Mouse (Mus musculus) limb, embryonic 12.5 days (tissue): ENCODE results near the gene Srf. TPM values are rescaled to one million over a fixed set of nuclear protein-coding genes. Genes with fewer than 3 reads are reported as not detected.

ENCODE experiments used
- ATAC-seq: fragments of 200-750 bp; cut with Nextera tagmentation; 2 replicates; pipeline ENCODE4 v1.8.0; 2017; ENCODE audit warnings: low read depth, moderate TSS enrichment; ENCODE audit not compliant: insufficient number of reproducible peaks, insufficient read depth, low FRiP score, low TSS enrichment
- H3K27ac ChIP-seq: fragments of 300-500 bp; sonication (generic); 2 replicates; pipeline ENCODE4 v1.5.1; 2016; ENCODE audit warnings: mild to moderate bottlenecking, moderate library complexity
- H3K27me3 ChIP-seq: fragments of 300-500 bp; sonication (generic); 2 replicates; pipeline ENCODE4 v1.6.1; 2016; ENCODE audit warnings: mild to moderate bottlenecking, moderate library complexity
- H3K36me3 ChIP-seq: fragments of 300-500 bp; sonication (generic); 2 replicates; pipeline ENCODE4 v1.6.1; 2016; ENCODE audit warnings: mild to moderate bottlenecking, moderate library complexity
- H3K4me1 ChIP-seq: fragments of 300-500 bp; sonication (generic); replicated peaks from 2 replicates; pipeline ENCODE4 v1.6.1; 2016
- H3K4me2 ChIP-seq: fragments of 300-500 bp; sonication (generic); 2 replicates; pipeline ENCODE4 v1.6.1; 2016; ENCODE audit warnings: mild to moderate bottlenecking, moderate library complexity
- H3K4me3 ChIP-seq: fragments of 300-500 bp; sonication (generic); replicated peaks from 2 replicates; pipeline ENCODE4 v1.5.1; 2016; ENCODE audit warnings: mild to moderate bottlenecking
- H3K9ac ChIP-seq: fragments of 300-500 bp; sonication (generic); replicated peaks from 2 replicates; pipeline ENCODE4 v1.6.1; 2016; ENCODE audit warnings: mild to moderate bottlenecking, moderate library complexity
- H3K9me3 ChIP-seq: fragments of 300-500 bp; sonication (generic); 2 replicates; pipeline ENCODE4 v1.6.1; 2016; ENCODE audit warnings: mild to moderate bottlenecking, moderate library complexity
- WGBS: fragments of 180-500 bp; shearing (Covaris S2); methylation state at CpG from one replicate; pipeline ENCODE4 v1.1.7; 2016; 5-methylcytosine and 5-hydroxymethylcytosine counted together
- polyA plus RNA-seq: library from polyadenylated mRNA; unstranded; fragments of >200 nt; fragmentation: Nextera tagmentation; extraction: Ambion mirVana; gene quantifications from 2 replicates; pipeline ENCODE4 v1.2.1, GENCODE M21; 2016

The Srf gene
- polyA plus RNA-seq, 1 experiment from 2014 or later = 12.4 TPM

- Histone ChIP-seq H3K9me3 (no peaks in the 10 kb centered on the region), H3K4me1 (peaks cover 42% of the 10 kb centered on the region), H3K4me3 (peak overlapping the region; percentile 99), H3K9ac (peak overlapping the region; percentile 58), H3K4me2 (peak overlapping the region; percentile 93), H3K27ac (peak overlapping the region; percentile 92), H3K27me3 (no peaks in the 10 kb centered on the region), H3K36me3 (peaks cover 9% of the 10 kb centered on the region)
- WGBS = under 1% methylated on average over 11 of the region's 11 CpGs
- peak; percentile 2; the same call in 1 of the 2 replicates for ATAC-seq
Measured at GRCm38 (mm10) chr17:46556584-46556945, 590 bp upstream of the Srf start.

GRCm38 (mm10) chr17:46554977-46555672 lies 850 bp downstream of the Srf start:
- Histone ChIP-seq H3K36me3 (peaks cover 23% of the 10 kb centered on the region), H3K27ac (peak overlapping the region; percentile 92), H3K9ac (peak overlapping the region; percentile 99), H3K4me1 (peaks cover 42% of the 10 kb centered on the region), H3K4me3 (peak overlapping the region; percentile 99), H3K27me3 (no peaks in the 10 kb centered on the region), H3K4me2 (peak overlapping the region; percentile 93), H3K9me3 (no peaks in the 10 kb centered on the region)
- whole genome bisulfite sequencing = under 1% methylated on average over 72 of the region's 75 CpGs
- no peak for ATAC-seq

GRCm38 (mm10) chr17:46554646-46554976 lies 1.4 kb downstream of the Srf start:
- 1% methylated on average over 11 of the region's 11 CpGs for whole genome bisulfite sequencing
- Histone ChIP-seq H3K4me2 (peak overlapping the region; percentile 93), H3K36me3 (peaks cover 28% of the 10 kb centered on the region), H3K4me3 (peak overlapping the region; percentile 99), H3K9me3 (no peaks in the 10 kb centered on the region), H3K4me1 (peaks cover 42% of the 10 kb centered on the region), H3K27ac (peak overlapping the region; percentile 92), H3K27me3 (no peaks in the 10 kb centered on the region), H3K9ac (peak overlapping the region; percentile 99)
- no peak for ATAC-seq

GRCm38 (mm10) chr17:46553926-46554325 lies 2.0 kb downstream of the Srf start:
- no peaks in the 10 kb centered on the region for H3K9me3 ChIP-seq
- H3K4me2 ChIP-seq = peak overlapping the region; percentile 93
- no peak overlapping the region for H3K27ac ChIP-seq
- H3K36me3 ChIP-seq = peaks cover 33% of the 10 kb centered on the region
- H3K27me3 ChIP-seq = no peaks in the 10 kb centered on the region
- 63% methylated on average over 3 of the region's 3 CpGs for WGBS
- peak overlapping the region; percentile 45; the same call in 1 of the 2 replicates for H3K9ac ChIP-seq
- peak overlapping the region; percentile 99 for H3K4me3 ChIP-seq
- no peak for ATAC-seq
- H3K4me1 ChIP-seq = peaks cover 42% of the 10 kb centered on the region

GRCm38 (mm10) chr17:46553469-46553868 lies 2.5 kb downstream of the Srf start:
- Histone ChIP-seq H3K36me3 (peaks cover 38% of the 10 kb centered on the region), H3K9ac (peak overlapping the region; percentile 45; the same call in 1 of the 2 replicates), H3K27ac (peak overlapping the region; percentile 82), H3K4me3 (peak overlapping the region; percentile 99), H3K9me3 (no peaks in the 10 kb centered on the region), H3K4me1 (peaks cover 42% of the 10 kb centered on the region), H3K27me3 (no peaks in the 10 kb centered on the region), H3K4me2 (peak overlapping the region; percentile 93)
- ATAC-seq = no peak
- 41% methylated on average over 11 of the region's 11 CpGs for WGBS

GRCm38 (mm10) chr17:46552841-46553423 lies 3.0 kb downstream of the Srf start:
- H3K9ac ChIP-seq = peak overlapping the region; percentile 45
- no peaks in the 10 kb centered on the region for H3K9me3 ChIP-seq
- peak overlapping the region; percentile 82 for H3K27ac ChIP-seq
- H3K27me3 ChIP-seq = peaks cover 2% of the 10 kb centered on the region; the same call in 1 of the 2 replicates
- WGBS = 1% methylated on average over 24 of the region's 24 CpGs
- peak overlapping the region; percentile 93 for H3K4me2 ChIP-seq
- ATAC-seq = peak; percentile 41
- peaks cover 43% of the 10 kb centered on the region for H3K36me3 ChIP-seq
- peak overlapping the region; percentile 99 for H3K4me3 ChIP-seq
- H3K4me1 ChIP-seq = peaks cover 44% of the 10 kb centered on the region

GRCm38 (mm10) chr17:46552151-46552550 lies 3.8 kb downstream of the Srf start:
- peak overlapping the region; percentile 99; the same call in 1 of the 2 replicates for H3K4me3 ChIP-seq

GRCm38 (mm10) chr17:46551369-46551768 lies 4.6 kb downstream of the Srf start:
- Histone ChIP-seq H3K4me2 (no peak overlapping the region), H3K4me3 (no peak overlapping the region), H3K27me3 (peaks cover 17% of the 10 kb centered on the region), H3K27ac (no peak overlapping the region), H3K4me1 (peaks cover 48% of the 10 kb centered on the region), H3K9me3 (no peaks in the 10 kb centered on the region), H3K36me3 (peaks cover 49% of the 10 kb centered on the region), H3K9ac (no peak overlapping the region)
- WGBS = 92% methylated on average over 6 of the region's 6 CpGs
- ATAC-seq = no peak

More at GRCm38 (mm10) chr17:46552151-46552550, 3.8 kb downstream of the Srf start:
- peak overlapping the region; percentile 93; the same call in 1 of the 2 replicates for H3K4me2 ChIP-seq
- 86% methylated on average over 7 of the region's 7 CpGs for WGBS
- peaks cover 46% of the 10 kb centered on the region for H3K4me1 ChIP-seq
- H3K27ac ChIP-seq = peak overlapping the region; percentile 82; the same call in 1 of the 2 replicates
- ATAC-seq = no peak
- H3K9me3 ChIP-seq = no peaks in the 10 kb centered on the region
- no peak overlapping the region for H3K9ac ChIP-seq
- peaks cover 49% of the 10 kb centered on the region for H3K36me3 ChIP-seq
- H3K27me3 ChIP-seq = peaks cover 10% of the 10 kb centered on the region

GRCm38 (mm10) chr17:46550904-46551303 lies 5.1 kb downstream of the Srf start:
- Histone ChIP-seq H3K4me1 (peaks cover 51% of the 10 kb centered on the region), H3K4me2 (no peak overlapping the region), H3K36me3 (peaks cover 49% of the 10 kb centered on the region), H3K9me3 (no peaks in the 10 kb centered on the region), H3K4me3 (no peak overlapping the region), H3K27ac (no peak overlapping the region), H3K9ac (no peak overlapping the region), H3K27me3 (peaks cover 18% of the 10 kb centered on the region)
- 90% methylated on average over 7 of the region's 7 CpGs for WGBS
- ATAC-seq = no peak

GRCm38 (mm10) chr17:46549642-46550041 lies 6.3 kb downstream of the Srf start:
- no peak overlapping the region for H3K27ac ChIP-seq
- peaks cover 49% of the 10 kb centered on the region for H3K4me1 ChIP-seq
- no peak overlapping the region for H3K9ac ChIP-seq
- no peak overlapping the region for H3K4me3 ChIP-seq
- 91% methylated on average over 9 of the region's 9 CpGs for WGBS
- no peak for ATAC-seq
- H3K9me3 ChIP-seq = no peaks in the 10 kb centered on the region
- H3K27me3 ChIP-seq = peaks cover 27% of the 10 kb centered on the region
- no peak overlapping the region for H3K4me2 ChIP-seq
- H3K36me3 ChIP-seq = peaks cover 49% of the 10 kb centered on the region

GRCm38 (mm10) chr17:46549193-46549592 lies 6.8 kb downstream of the Srf start:
- WGBS = 25% methylated on average over 8 of the region's 8 CpGs
- no peak overlapping the region for H3K9ac ChIP-seq
- ATAC-seq = no peak
- peaks cover 27% of the 10 kb centered on the region for H3K27me3 ChIP-seq
- H3K27ac ChIP-seq = no peak overlapping the region
- no peaks in the 10 kb centered on the region for H3K9me3 ChIP-seq
- peaks cover 49% of the 10 kb centered on the region for H3K36me3 ChIP-seq
- H3K4me3 ChIP-seq = no peak overlapping the region
- H3K4me1 ChIP-seq = peaks cover 44% of the 10 kb centered on the region
- no peak overlapping the region for H3K4me2 ChIP-seq
